Mouse (Mus musculus): ENCODE results near the gene Ankrd55. TPM values are rescaled to one million over a fixed set of nuclear protein-coding genes. Genes with fewer than 3 reads are reported as not detected.

Gene Ankrd55
- polyA plus RNA-seq, 1 experiment from 2014 or later: 0.08 TPM

GRCm38 (mm10) chr13:112252991-112253620, 35.1 kb upstream of the Ankrd55 start:
- Histone ChIP-seq H3K4me3 (ENCODE audit: low read depth, low read length) (no peak overlapping the region), H3K27ac (replicated peaks) (no peak overlapping the region), H3K9ac (ENCODE audit: low read length) (no peak overlapping the region), H3K4me2 (replicated peaks; ENCODE audit: low read depth) (no peak overlapping the region), H3K36me3 (ENCODE audit: control insufficient read depth, insufficient read depth, low read length) (no peaks in the 10 kb centered on the region), H3K27me3 (ENCODE audit: control insufficient read depth, insufficient read depth, low read length) (no peaks in the 10 kb centered on the region), H3K9me3 (ENCODE audit: control insufficient read depth, low read length) (no peaks in the 10 kb centered on the region), H3K4me1 (replicated peaks; ENCODE audit: control insufficient read depth, insufficient read depth) (no peaks in the 10 kb centered on the region)
- WGBS: 48% methylated on average over 13 of the region's 13 CpGs
- no peak for TF ChIP-seq EP300 (optimal IDR thresholded peaks at IDR 0.05)
- no peak for TF ChIP-seq CTCF (IDR thresholded peaks at IDR 0.05; ENCODE audit: low read depth)
- DNase-seq (ENCODE audit: low spot score) (no peak), ATAC-seq (ENCODE audit: low FRiP score, low TSS enrichment) (peak; percentile 45; the same call in 1 of the 2 replicates)

- H3K36me3 ChIP-seq (ENCODE audit: control insufficient read depth, insufficient read depth, low read length): no peaks in the 10 kb centered on the region
- peak; percentile 53; the same call in 1 of the 2 replicates for ATAC-seq (ENCODE audit: low FRiP score, low TSS enrichment)
- no peaks in the 10 kb centered on the region for H3K9me3 ChIP-seq (ENCODE audit: control insufficient read depth, low read length)
- H3K4me1 ChIP-seq (replicated peaks; ENCODE audit: control insufficient read depth, insufficient read depth): no peaks in the 10 kb centered on the region
- no peak for TF ChIP-seq EP300 (optimal IDR thresholded peaks at IDR 0.05)
- TF ChIP-seq CTCF (IDR thresholded peaks at IDR 0.05; ENCODE audit: low read depth): no peak
- H3K4me2 ChIP-seq (replicated peaks; ENCODE audit: low read depth): no peak overlapping the region
- H3K27ac ChIP-seq (replicated peaks): no peak overlapping the region
- H3K9ac ChIP-seq (ENCODE audit: low read length): no peak overlapping the region
- no peaks in the 10 kb centered on the region for H3K27me3 ChIP-seq (ENCODE audit: control insufficient read depth, insufficient read depth, low read length)
- peak; percentile 39 for DNase-seq (ENCODE audit: low spot score)
- H3K4me3 ChIP-seq (ENCODE audit: low read depth, low read length): no peak overlapping the region
- WGBS: 56% methylated on average over 8 of the region's 8 CpGs
Measured at GRCm38 (mm10) chr13:112254116-112254515, 34.1 kb upstream of the Ankrd55 start.

GRCm38 (mm10) chr13:112255862-112256261, 32.4 kb upstream of the Ankrd55 start:
- Histone ChIP-seq H3K4me3 (ENCODE audit: low read depth, low read length) (no peak overlapping the region), H3K27ac (replicated peaks) (no peak overlapping the region), H3K4me1 (replicated peaks; ENCODE audit: control insufficient read depth, insufficient read depth) (no peaks in the 10 kb centered on the region), H3K9me3 (ENCODE audit: control insufficient read depth, low read length) (no peaks in the 10 kb centered on the region), H3K4me2 (replicated peaks; ENCODE audit: low read depth) (no peak overlapping the region), H3K36me3 (ENCODE audit: control insufficient read depth, insufficient read depth, low read length) (no peaks in the 10 kb centered on the region), H3K27me3 (ENCODE audit: control insufficient read depth, insufficient read depth, low read length) (no peaks in the 10 kb centered on the region), H3K9ac (ENCODE audit: low read length) (no peak overlapping the region)
- ATAC-seq (ENCODE audit: low FRiP score, low TSS enrichment): no peak
- 83% methylated on average over 5 of the region's 5 CpGs for WGBS
- TF ChIP-seq CTCF (IDR thresholded peaks at IDR 0.05; ENCODE audit: low read depth) (no peak), EP300 (optimal IDR thresholded peaks at IDR 0.05) (no peak)
- no peak for DNase-seq (ENCODE audit: low spot score)

- no peaks in the 10 kb centered on the region for H3K27me3 ChIP-seq (ENCODE audit: control insufficient read depth, insufficient read depth, low read length)
- DNase-seq (ENCODE audit: low spot score) (no peak), ATAC-seq (ENCODE audit: low FRiP score, low TSS enrichment) (no peak)
- no peak overlapping the region for H3K4me2 ChIP-seq (replicated peaks; ENCODE audit: low read depth)
- TF ChIP-seq EP300 (optimal IDR thresholded peaks at IDR 0.05) (no peak), CTCF (IDR thresholded peaks at IDR 0.05; ENCODE audit: low read depth) (no peak)
- no peaks in the 10 kb centered on the region for H3K4me1 ChIP-seq (replicated peaks; ENCODE audit: control insufficient read depth, insufficient read depth)
- no peaks in the 10 kb centered on the region for H3K36me3 ChIP-seq (ENCODE audit: control insufficient read depth, insufficient read depth, low read length)
- no peaks in the 10 kb centered on the region for H3K9me3 ChIP-seq (ENCODE audit: control insufficient read depth, low read length)
- no peak overlapping the region for H3K27ac ChIP-seq (replicated peaks)
- H3K4me3 ChIP-seq (ENCODE audit: low read depth, low read length): no peak overlapping the region
- H3K9ac ChIP-seq (ENCODE audit: low read length): no peak overlapping the region
- 51% methylated on average over 10 of the region's 10 CpGs for WGBS
Measured at GRCm38 (mm10) chr13:112258478-112258877, 29.8 kb upstream of the Ankrd55 start.

GRCm38 (mm10) chr13:112259398-112259797, 28.9 kb upstream of the Ankrd55 start:
- H3K27ac ChIP-seq (replicated peaks): no peak overlapping the region
- WGBS: 20% methylated on average over 2 of the region's 2 CpGs
- TF ChIP-seq CTCF (IDR thresholded peaks at IDR 0.05; ENCODE audit: low read depth) (peak; percentile 96), EP300 (optimal IDR thresholded peaks at IDR 0.05) (no peak)
- no peak overlapping the region for H3K4me2 ChIP-seq (replicated peaks; ENCODE audit: low read depth)
- H3K27me3 ChIP-seq (ENCODE audit: control insufficient read depth, insufficient read depth, low read length): no peaks in the 10 kb centered on the region
- peak; percentile 93 for ATAC-seq (ENCODE audit: low FRiP score, low TSS enrichment)
- H3K9me3 ChIP-seq (ENCODE audit: control insufficient read depth, low read length): no peaks in the 10 kb centered on the region
- DNase-seq (ENCODE audit: low spot score): peak; percentile 78
- no peak overlapping the region for H3K4me3 ChIP-seq (ENCODE audit: low read depth, low read length)
- H3K4me1 ChIP-seq (replicated peaks; ENCODE audit: control insufficient read depth, insufficient read depth): no peaks in the 10 kb centered on the region
- no peak overlapping the region for H3K9ac ChIP-seq (ENCODE audit: low read length)
- no peaks in the 10 kb centered on the region for H3K36me3 ChIP-seq (ENCODE audit: control insufficient read depth, insufficient read depth, low read length)

- H3K27me3 ChIP-seq (ENCODE audit: control insufficient read depth, insufficient read depth, low read length): no peaks in the 10 kb centered on the region
- no peaks in the 10 kb centered on the region for H3K4me1 ChIP-seq (replicated peaks; ENCODE audit: control insufficient read depth, insufficient read depth)
- H3K36me3 ChIP-seq (ENCODE audit: control insufficient read depth, insufficient read depth, low read length): no peaks in the 10 kb centered on the region
- TF ChIP-seq EP300 (optimal IDR thresholded peaks at IDR 0.05): no peak
- TF ChIP-seq CTCF (IDR thresholded peaks at IDR 0.05; ENCODE audit: low read depth): peak; percentile 96
- no peak overlapping the region for H3K9ac ChIP-seq (ENCODE audit: low read length)
- 11% methylated on average over 4 of the region's 4 CpGs for WGBS
- H3K9me3 ChIP-seq (ENCODE audit: control insufficient read depth, low read length): no peaks in the 10 kb centered on the region
- H3K4me3 ChIP-seq (ENCODE audit: low read depth, low read length): no peak overlapping the region
- ATAC-seq (ENCODE audit: low FRiP score, low TSS enrichment) (peak; percentile 63; the same call in 1 of the 2 replicates), DNase-seq (ENCODE audit: low spot score) (peak; percentile 26)
- H3K4me2 ChIP-seq (replicated peaks; ENCODE audit: low read depth): no peak overlapping the region
- no peak overlapping the region for H3K27ac ChIP-seq (replicated peaks)
Measured at GRCm38 (mm10) chr13:112264666-112265065, 23.6 kb upstream of the Ankrd55 start.
